Mouse (Mus musculus) left cerebral cortex, postnatal 36 days (tissue): ENCODE data around the gene Mpp1. TPM values are rescaled to one million over a fixed set of nuclear protein-coding genes. Genes with fewer than 3 reads are reported as not detected.

Source experiments
- DNase-seq, 2 experiments: peaks; one replicate each; pipeline ENCODE4 v3.0.0; 2021 to 2022; ENCODE audit warnings: low spot score in 2 of 2, mixed read lengths in 1 of 2
- intact Hi-C: fragments of 180-260 bp; cut with DNase I; formaldehyde crosslinking; loops from one replicate; pipeline ENCODE4 v1.15.1; 2025
- total RNA-seq, 2 experiments: library from RNA; stranded (reverse); gene quantifications; 2 replicates each; pipeline ENCODE4 v1.2.3; 2021

Mpp1 gene
- total RNA-seq, 2 experiments from 2014 or later: 31.8 to 33.9 TPM

DNA sequence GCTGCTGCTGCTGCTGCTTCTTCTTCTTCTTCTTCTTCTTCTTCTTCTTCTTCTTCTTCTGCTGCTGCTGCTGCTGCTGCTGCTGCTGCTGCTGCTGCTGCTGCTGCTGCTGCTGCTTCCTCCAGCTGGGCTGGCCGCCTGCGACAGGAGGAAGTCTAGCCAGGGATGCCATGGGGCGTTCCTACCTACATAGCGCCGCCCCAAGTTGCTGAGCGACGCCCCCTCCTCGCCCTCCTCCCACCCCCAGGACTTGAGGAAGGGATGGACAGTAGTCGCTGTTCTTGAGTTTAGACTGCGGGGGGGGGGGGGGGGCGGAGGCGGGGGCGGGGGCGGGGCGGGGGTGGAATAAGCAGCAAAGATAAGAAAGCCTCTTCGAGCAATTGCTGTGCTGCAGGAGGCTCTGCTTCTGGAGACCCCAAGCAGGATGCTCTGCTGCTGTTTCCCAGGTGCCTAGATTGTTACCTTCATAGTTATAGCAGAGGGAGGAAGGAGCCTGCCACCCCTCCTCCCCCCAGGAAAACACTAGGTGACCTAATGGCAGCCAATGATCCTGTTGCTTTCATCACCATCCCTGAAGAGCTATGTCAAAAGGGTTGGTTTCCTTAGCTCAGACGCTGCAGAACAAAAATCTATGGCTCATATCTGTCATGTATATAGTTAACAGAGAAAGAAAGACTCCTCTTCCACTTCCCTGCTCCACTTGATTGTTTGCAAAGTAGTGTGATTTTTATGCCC is 45.9 kb downstream of the Mpp1 start, which contains the start of gene Gab3:
Gab3 (minus strand) TSS at position 685 of the 735 bp plus-strand sequence.
- intact Hi-C loops: no loop called here
- DNase-seq: peak in 1 of 2 experiments; percentile 26

DNA sequence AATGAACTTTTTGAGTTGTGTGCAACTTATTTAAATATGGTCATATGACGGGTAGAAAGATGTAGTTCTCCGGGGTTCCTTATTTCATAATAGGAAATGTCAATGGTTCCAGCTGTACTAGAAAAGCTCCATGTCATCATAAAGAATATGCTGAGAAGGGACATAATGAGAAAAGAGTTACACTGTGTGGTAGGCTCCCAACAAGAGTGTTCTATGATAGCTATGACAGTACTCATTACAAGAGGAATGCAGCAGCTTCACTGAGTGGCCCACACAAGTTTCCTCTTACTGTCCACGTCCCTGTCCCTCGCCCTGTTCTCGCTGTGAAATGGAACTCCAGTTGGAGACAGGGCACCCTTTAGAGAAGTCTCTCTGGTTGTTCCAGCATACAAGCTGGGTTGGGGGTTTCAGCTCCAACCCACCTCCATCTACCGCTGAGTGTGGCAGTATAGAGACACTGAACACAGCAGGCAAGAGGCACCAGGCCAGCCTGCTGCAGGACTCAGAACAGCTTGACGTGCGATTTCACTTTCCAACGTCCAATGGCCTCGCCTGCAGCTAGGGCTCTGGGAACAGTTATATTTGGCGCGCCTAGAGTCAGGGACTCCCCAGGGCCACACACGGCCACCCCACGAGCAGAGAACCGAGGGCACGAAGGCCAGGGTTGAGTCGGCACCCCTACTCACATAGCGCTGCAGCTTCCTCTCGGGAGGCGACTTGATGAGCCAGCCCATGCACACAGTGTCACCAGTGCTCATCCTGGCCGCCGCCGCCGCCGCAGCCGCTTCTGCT is 46.6 kb downstream of the Mpp1 start:
- intact Hi-C loops: no loop called here

DNA sequence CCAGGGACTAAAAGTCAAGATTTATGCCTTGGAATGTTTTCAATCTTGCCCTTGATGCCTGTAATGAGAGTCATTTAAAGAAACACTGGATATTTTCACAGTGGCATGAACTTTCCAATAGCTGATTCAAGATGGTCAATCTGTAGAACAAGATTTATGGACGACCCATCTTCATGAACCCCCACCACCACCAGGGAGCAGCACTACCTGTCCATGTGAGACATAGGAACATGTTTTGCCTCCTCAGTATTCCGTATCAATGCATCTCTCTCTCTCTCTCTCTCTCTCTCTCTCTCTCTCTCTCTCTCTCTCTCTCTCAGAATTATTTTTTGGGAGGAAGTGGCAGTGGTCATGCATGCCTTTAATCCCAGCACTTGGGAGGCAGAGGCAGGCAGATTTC is 48.5 kb downstream of the Mpp1 start:
- intact Hi-C loops: no loop called here
- no peak for DNase-seq

More for the DNA sequence above, 46.6 kb downstream of the Mpp1 start:
- DNase-seq: peak; percentile 19 to 36

Other genes with a start within 250 kb of the Mpp1 start
- 1 to 10 TPM; 1.5 to 2.5 TPM for gene Gab3, start 45.6 kb downstream of the Mpp1 start, total RNA-seq
- 10 to 100 TPM; 33.4 to 37.6 TPM for gene Dkc1, start 35.2 kb downstream of the Mpp1 start, total RNA-seq
- not detected for gene Smim9, start 32.8 kb upstream of the Mpp1 start, total RNA-seq